13 mouse cellular contexts compared by ENCODE assay signal in genomic region chr16:73108021-73108452, GRCm38 (mm10).
DNase-seq lines count a peak whose midpoint lies in the region; ATAC-seq lines count a peak whose summit lies in the region.
"Had no signal": no experiment of that assay in that cellular context is flagged by ENCODE, and none has a peak within 500 bp of the region (broad histone marks: within the 10 kb centered on the region; RNA-seq: fewer than 3 reads in every experiment).

No protein-coding gene starts in this region.

- no peak overlapping the region; the same call in 1 of the 2 replicates for H3K4me2 ChIP-seq in hindbrain, embryonic 12.5 days (replicated peaks)
- H3K4me2 ChIP-seq in midbrain, embryonic 16.5 days (ENCODE audit: low read length) = no peak overlapping the region
- H3K4me2 ChIP-seq: embryonic facial prominence, embryonic 15.5 days; lung, embryonic 15.5 days had no signal

- H3K27me3 ChIP-seq in hindbrain, embryonic 12.5 days = no peaks in the 10 kb centered on the region
- H3K27me3 ChIP-seq in midbrain, embryonic 16.5 days (ENCODE audit: control insufficient read depth, insufficient read depth, low read depth, low read length) = no peaks in the 10 kb centered on the region
- H3K27me3 ChIP-seq: embryonic facial prominence, embryonic 15.5 days; lung, embryonic 15.5 days had no signal

- 52% methylated on average over 7 of the region's 7 CpGs for WGBS in hindbrain, embryonic 12.5 days
- 38% methylated on average over 7 of the region's 7 CpGs for WGBS in midbrain, embryonic 16.5 days

- no peak for DNase-seq in frontal cortex, adult 2 months (ENCODE audit: extremely low spot score in 1 of 2, low spot score in 1 of 2)
- peak; percentile 22 for DNase-seq in cerebellum, adult 8-10 months
- no peak for DNase-seq in lung, postnatal 25 days (ENCODE audit: low spot score)
- DNase-seq in gastrocnemius, adult 8-10 months (ENCODE audit: low spot score in 2 of 2) = no peak
- no peak for DNase-seq in spleen, adult 12 weeks (ENCODE audit: low spot score)
- DNase-seq: gastrocnemius, adult 2 months; kidney, adult 11 months had no signal

- no peak overlapping the region for H3K9ac ChIP-seq in hindbrain, embryonic 12.5 days
- no peak overlapping the region for H3K9ac ChIP-seq in midbrain, embryonic 16.5 days (ENCODE audit: low read depth, low read length)
- H3K9ac ChIP-seq: embryonic facial prominence, embryonic 15.5 days; lung, embryonic 15.5 days had no signal

- H3K4me3 ChIP-seq in hindbrain, embryonic 12.5 days = no peak overlapping the region
- no peak overlapping the region for H3K4me3 ChIP-seq in midbrain, embryonic 16.5 days (ENCODE audit: low read depth, low read length)
- H3K4me3 ChIP-seq: embryonic facial prominence, embryonic 15.5 days; gastrocnemius, adult 2 months; lung, embryonic 15.5 days had no signal

- ATAC-seq in frontal cortex, adult (ENCODE audit: low TSS enrichment) = peak; percentile 50
- ATAC-seq in hindbrain, embryonic 12.5 days (ENCODE audit: low FRiP score) = peak; percentile 91
- ATAC-seq in midbrain, embryonic 16.5 days = peak; percentile 69
- ATAC-seq: activated CD4-positive, CD25-positive, alpha-beta regulatory T cell, adult 4 months had no signal

- H3K27ac ChIP-seq in hindbrain, embryonic 12.5 days = no peak overlapping the region
- no peak overlapping the region for H3K27ac ChIP-seq in midbrain, embryonic 16.5 days (ENCODE audit: low read length)
- H3K27ac ChIP-seq: embryonic facial prominence, embryonic 15.5 days; gastrocnemius, adult 2 months; lung, embryonic 15.5 days had no signal

- no peaks in the 10 kb centered on the region for H3K9me3 ChIP-seq in hindbrain, embryonic 12.5 days (replicated peaks)
- no peaks in the 10 kb centered on the region for H3K9me3 ChIP-seq in midbrain, embryonic 16.5 days (replicated peaks; ENCODE audit: control insufficient read depth, low read length, poor library complexity, severe bottlenecking)
- H3K9me3 ChIP-seq: embryonic facial prominence, embryonic 15.5 days; lung, embryonic 15.5 days had no signal

- H3K36me3 ChIP-seq in hindbrain, embryonic 12.5 days = no peaks in the 10 kb centered on the region
- H3K36me3 ChIP-seq in midbrain, embryonic 16.5 days (ENCODE audit: control insufficient read depth, insufficient read depth, low read length) = no peaks in the 10 kb centered on the region
- H3K36me3 ChIP-seq: embryonic facial prominence, embryonic 15.5 days; lung, embryonic 15.5 days had no signal

- H3K4me1 ChIP-seq in hindbrain, embryonic 12.5 days = peaks cover 3% of the 10 kb centered on the region; the same call in 1 of the 2 replicates
- peaks cover 7% of the 10 kb centered on the region for H3K4me1 ChIP-seq in midbrain, embryonic 16.5 days (ENCODE audit: control insufficient read depth, insufficient read depth, low read length)
- H3K4me1 ChIP-seq: lung, embryonic 15.5 days had no signal
